Mouse (Mus musculus): Measurements from ENCODE around the gene Arfgap3. TPM values are rescaled to one million over a fixed set of nuclear protein-coding genes. Genes with fewer than 3 reads are reported as not detected.

The Arfgap3 gene
- polyA plus RNA-seq, 1 experiment from 2014 or later: 15.4 TPM

- peaks cover 61% of the 10 kb centered on the region for H3K27me3 ChIP-seq
- no peaks in the 10 kb centered on the region for H3K36me3 ChIP-seq (replicated peaks)
- no peaks in the 10 kb centered on the region for H3K9me3 ChIP-seq (replicated peaks)
- no peak overlapping the region for H3K4me2 ChIP-seq
- WGBS (ENCODE audit: insufficient replicate concordance): 49% methylated on average over 14 of the region's 14 CpGs
- H3K27ac ChIP-seq (replicated peaks): no peak overlapping the region
- H3K4me1 ChIP-seq (replicated peaks): peaks cover 7% of the 10 kb centered on the region; the same call in 1 of the 2 replicates
- no peak for ATAC-seq (ENCODE audit: insufficient read depth)
- H3K4me3 ChIP-seq (replicated peaks): no peak overlapping the region
- no peak overlapping the region for H3K9ac ChIP-seq
Observed at GRCm38 (mm10) chr15:83252060-83252459, 98.0 kb downstream of the Arfgap3 start.

GRCm38 (mm10) chr15:83251176-83252004, 98.7 kb downstream of the Arfgap3 start, which contains the start of gene A4galt:
TSS of gene A4galt (minus strand) at chr15:83251774.
- Histone ChIP-seq H3K4me1 (replicated peaks) (peaks cover 7% of the 10 kb centered on the region; the same call in 1 of the 2 replicates), H3K27me3 (peaks cover 67% of the 10 kb centered on the region), H3K9ac (no peak within 1 kb of the TSS), H3K4me3 (replicated peaks) (peak within 1 kb of the TSS; percentile 43), H3K9me3 (replicated peaks) (no peaks in the 10 kb centered on the region), H3K36me3 (replicated peaks) (no peaks in the 10 kb centered on the region), H3K4me2 (peak within 1 kb of the TSS; percentile 61), H3K27ac (replicated peaks) (no peak within 1 kb of the TSS)
- WGBS (ENCODE audit: insufficient replicate concordance): 3% methylated on average over 66 of the region's 66 CpGs
- ATAC-seq (ENCODE audit: insufficient read depth): no peak

GRCm38 (mm10) chr15:83250651-83251175, 99.3 kb downstream of the Arfgap3 start:
- Histone ChIP-seq H3K4me3 (replicated peaks) (peak overlapping the region; percentile 43), H3K4me1 (replicated peaks) (peaks cover 7% of the 10 kb centered on the region; the same call in 1 of the 2 replicates), H3K27ac (replicated peaks) (no peak overlapping the region), H3K36me3 (replicated peaks) (no peaks in the 10 kb centered on the region), H3K4me2 (peak overlapping the region; percentile 61), H3K9me3 (replicated peaks) (no peaks in the 10 kb centered on the region), H3K27me3 (peaks cover 67% of the 10 kb centered on the region), H3K9ac (no peak overlapping the region)
- no peak for ATAC-seq (ENCODE audit: insufficient read depth)
- WGBS (ENCODE audit: insufficient replicate concordance): 4% methylated on average over 20 of the region's 20 CpGs

Other genes with a start within 250 kb of the Arfgap3 start
- gene Rrp7a, start 227.4 kb downstream of the Arfgap3 start, polyA plus RNA-seq (2015; fragmentation: Nextera tagmentation; extraction: Ambion mirVana): 22.0 and 25.7 TPM in 2 replicates
- gene Poldip3, start 200.9 kb downstream of the Arfgap3 start, polyA plus RNA-seq (2015; fragmentation: Nextera tagmentation; extraction: Ambion mirVana): 55.5 and 61.3 TPM in 2 replicates
- 143 and 165 TPM in 2 replicates for gene Cyb5r3, start 177.7 kb downstream of the Arfgap3 start, polyA plus RNA-seq (2015; fragmentation: Nextera tagmentation; extraction: Ambion mirVana)
- 0.13 TPM in 1 of 2 replicates, not detected in the other for gene A4galt, start 98.5 kb downstream of the Arfgap3 start, polyA plus RNA-seq (2015; fragmentation: Nextera tagmentation; extraction: Ambion mirVana)
- gene Pacsin2, start 114.4 kb upstream of the Arfgap3 start, polyA plus RNA-seq (2015; fragmentation: Nextera tagmentation; extraction: Ambion mirVana): 46.7 and 50.5 TPM in 2 replicates
- gene Ttll1, start 160.6 kb upstream of the Arfgap3 start, polyA plus RNA-seq (2015; fragmentation: Nextera tagmentation; extraction: Ambion mirVana): 4.5 and 4.9 TPM in 2 replicates
- gene Bik, start 176.6 kb upstream of the Arfgap3 start, polyA plus RNA-seq (2015; fragmentation: Nextera tagmentation; extraction: Ambion mirVana): 1.9 and 2.2 TPM in 2 replicates
- gene Tspo, start 213.3 kb upstream of the Arfgap3 start, polyA plus RNA-seq (2015; fragmentation: Nextera tagmentation; extraction: Ambion mirVana): 202 and 217 TPM in 2 replicates
- 15.4 and 16.8 TPM in 2 replicates for gene Mcat, start 213.5 kb upstream of the Arfgap3 start, polyA plus RNA-seq (2015; fragmentation: Nextera tagmentation; extraction: Ambion mirVana)
- 35.6 and 38.5 TPM in 2 replicates for gene Ttll12, start 244.9 kb upstream of the Arfgap3 start, polyA plus RNA-seq (2015; fragmentation: Nextera tagmentation; extraction: Ambion mirVana)

Measured in liver, embryonic 15.5 days (tissue).